Mouse (Mus musculus) adrenal gland, postnatal 14 days (tissue): Measurements from ENCODE around the gene Olfr50. TPM values are rescaled to one million over a fixed set of nuclear protein-coding genes. Genes with fewer than 3 reads are reported as not detected.

Source experiments
- DNase-seq: peaks from one replicate; pipeline ENCODE4 v3.0.0; 2021; ENCODE audit warnings: mixed read lengths
- long read RNA-seq, 2 experiments: library from polyadenylated mRNA; stranded (forward); transcript quantifications; one replicate each; pipeline ENCODE4 v2.0.0; 2021
- total RNA-seq: library from RNA; stranded (reverse); gene quantifications from 2 replicates; pipeline ENCODE4 v1.2.3, GENCODE M21; 2021

Gene Olfr50
- not detected in 2 replicates for total RNA-seq
- long read RNA-seq, experiment 1: 0 reads
- long read RNA-seq, experiment 2: 0 reads

DNA sequence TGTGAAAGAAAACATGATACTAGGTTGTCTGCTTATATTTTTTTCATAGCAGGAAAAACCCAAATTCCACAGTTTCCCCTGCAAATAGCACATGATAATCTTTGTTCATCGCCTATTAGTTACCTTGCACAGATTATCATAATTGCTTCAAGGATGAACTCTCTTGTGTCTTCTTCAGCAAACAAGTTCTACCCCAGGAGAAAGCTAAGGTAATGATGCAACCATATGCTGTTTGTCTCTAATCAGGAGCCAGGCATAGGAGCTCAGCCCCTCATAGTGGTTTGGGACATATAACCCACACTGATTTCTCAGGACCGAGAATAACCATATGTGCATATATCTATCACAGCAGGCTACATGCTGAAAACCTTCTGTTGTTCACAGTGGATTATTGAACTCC is at the start of gene Olfr50:
Gene Olfr50 (plus strand): TSS at position 301 of the 400 bp plus-strand sequence.
- no peak for DNase-seq

- no peak for DNase-seq
Measured at GRCm38 (mm10) chr2:36783976-36784375, 6.4 kb upstream of the Olfr50 start, which contains the start of gene Olfr348. TSS of gene Olfr348 (plus strand) at chr2:36784276.

DNA sequence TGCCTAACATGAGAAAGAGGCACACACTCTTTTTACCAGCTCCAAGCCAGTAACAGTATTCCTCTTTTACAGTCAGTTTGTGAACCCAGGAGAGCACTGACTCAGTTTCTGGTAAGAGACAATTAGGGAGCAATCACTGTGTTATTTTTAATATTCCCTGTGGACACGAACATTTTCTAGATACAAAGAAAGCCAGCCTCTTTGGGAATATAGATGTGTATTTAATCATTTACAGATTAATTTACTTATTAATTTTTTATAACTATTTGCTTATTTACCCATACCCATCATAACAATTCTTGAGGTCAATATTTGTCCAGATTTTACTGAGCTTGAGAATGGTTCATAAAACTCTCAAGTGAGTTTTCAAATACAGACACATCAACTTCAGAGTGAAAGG is 26.6 kb downstream of the Olfr50 start, which contains the start of gene Olfr3:
Gene Olfr3 (minus strand): TSS at position 101 of the 400 bp plus-strand sequence.
- no peak for DNase-seq

DNA sequence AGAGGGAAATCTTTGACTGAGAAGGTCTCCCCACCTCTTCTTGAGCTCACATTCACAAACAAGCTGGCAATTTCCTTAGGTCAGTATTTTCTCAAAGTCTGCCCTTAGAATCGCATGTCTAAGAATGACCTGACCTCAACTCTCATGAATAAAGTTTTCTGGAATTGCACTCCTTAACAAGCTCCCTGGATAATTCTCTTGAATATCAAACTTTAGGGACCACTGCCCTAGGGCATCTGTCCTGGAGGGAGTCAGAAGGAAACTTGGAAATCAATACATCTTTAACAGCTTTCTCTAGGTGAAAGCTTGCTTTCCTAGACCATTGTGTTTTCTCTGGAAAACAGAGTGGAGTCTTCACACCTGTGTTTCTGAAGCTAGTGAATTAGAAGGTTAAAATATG is 55.7 kb downstream of the Olfr50 start, which contains the start of gene Olfr350:
Gene Olfr350 (plus strand): TSS at position 301 of the 400 bp plus-strand sequence.
- no peak for DNase-seq

Other genes starting within 250 kb of the Olfr50 start
- not detected in 2 replicates for gene Olfr344, start 223.9 kb upstream of the Olfr50 start, total RNA-seq
- gene Olfr345, start 150.5 kb upstream of the Olfr50 start, total RNA-seq: not detected in 2 replicates
- not detected in 2 replicates for gene Olfr346, start 104.8 kb upstream of the Olfr50 start, total RNA-seq
- not detected in 2 replicates for gene Olfr347, start 58.6 kb upstream of the Olfr50 start, total RNA-seq
- not detected in 2 replicates for gene Olfr348, start 6.3 kb upstream of the Olfr50 start, total RNA-seq
- not detected in 2 replicates for gene Olfr3, start 26.5 kb downstream of the Olfr50 start, total RNA-seq
- not detected in 2 replicates for gene Olfr350, start 55.8 kb downstream of the Olfr50 start, total RNA-seq
- gene Olfr351, start 72.1 kb downstream of the Olfr50 start, total RNA-seq: not detected in 2 replicates
- gene Olfr352, start 77.9 kb downstream of the Olfr50 start, total RNA-seq: not detected in 2 replicates
- gene Olfr353, start 102.4 kb downstream of the Olfr50 start, total RNA-seq: not detected in 2 replicates
- not detected in 2 replicates for gene Olfr354, start 115.1 kb downstream of the Olfr50 start, total RNA-seq
- not detected in 2 replicates for gene Olfr355, start 138.4 kb downstream of the Olfr50 start, total RNA-seq
- not detected in 2 replicates for gene Olfr356, start 146.6 kb downstream of the Olfr50 start, total RNA-seq
- not detected in 2 replicates for gene Olfr357, start 203.3 kb downstream of the Olfr50 start, total RNA-seq
- gene Olfr358, start 218.8 kb downstream of the Olfr50 start, total RNA-seq: not detected in 2 replicates